Mouse (Mus musculus): ENCODE results near the gene Olfr971.
"Not testable (repeated sequence)": the region's sequence is repeated elsewhere in the genome, so short reads cannot be mapped to it uniquely, and the experiment has no call there.

Olfr971 gene

DNA sequence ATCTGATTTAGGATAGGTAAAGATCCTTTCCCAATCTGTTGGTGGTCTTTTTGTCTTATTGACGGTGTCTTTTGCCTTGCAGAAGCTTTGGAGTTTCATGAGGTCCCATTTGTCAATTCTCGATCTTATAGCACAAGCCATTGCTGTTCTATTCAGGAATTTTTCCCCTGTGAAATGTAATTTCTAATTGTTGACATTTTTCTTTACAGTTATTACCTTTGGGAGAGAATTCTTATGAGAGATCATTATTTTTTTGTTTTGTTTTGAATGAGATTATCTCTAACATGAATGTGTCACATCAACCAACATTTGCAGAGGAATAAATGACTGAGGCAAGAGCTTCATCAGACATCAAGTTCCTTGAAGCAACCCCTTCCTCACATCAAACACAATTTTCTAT lies at the start of gene Olfr971:
Gene Olfr971 (plus strand): TSS at position 301 of the 400 bp plus-strand sequence.
- DNase-seq = not testable (repeated sequence)

DNA sequence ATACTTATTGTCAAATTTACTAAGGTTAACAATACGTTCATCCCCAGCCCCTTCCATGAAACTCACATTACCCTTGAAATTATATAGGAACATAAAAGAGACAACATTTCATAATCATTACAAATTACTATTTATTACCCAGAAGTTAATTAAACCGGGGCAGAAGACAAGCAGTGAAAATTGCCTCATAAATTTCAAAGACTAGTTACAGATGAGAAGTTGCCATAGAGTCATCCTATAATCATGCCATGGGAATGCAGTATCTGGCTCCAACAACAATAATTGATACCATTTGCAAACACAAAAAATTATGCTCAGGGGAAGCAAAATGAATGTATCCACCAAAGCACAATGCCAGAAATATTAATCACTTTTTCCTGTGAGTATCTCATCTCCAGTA lies 46.1 kb upstream of the Olfr971 start, which contains the start of gene Olfr969:
Gene Olfr969 (plus strand): TSS at position 388 of the 400 bp plus-strand sequence.
- DNase-seq = no peak

DNA sequence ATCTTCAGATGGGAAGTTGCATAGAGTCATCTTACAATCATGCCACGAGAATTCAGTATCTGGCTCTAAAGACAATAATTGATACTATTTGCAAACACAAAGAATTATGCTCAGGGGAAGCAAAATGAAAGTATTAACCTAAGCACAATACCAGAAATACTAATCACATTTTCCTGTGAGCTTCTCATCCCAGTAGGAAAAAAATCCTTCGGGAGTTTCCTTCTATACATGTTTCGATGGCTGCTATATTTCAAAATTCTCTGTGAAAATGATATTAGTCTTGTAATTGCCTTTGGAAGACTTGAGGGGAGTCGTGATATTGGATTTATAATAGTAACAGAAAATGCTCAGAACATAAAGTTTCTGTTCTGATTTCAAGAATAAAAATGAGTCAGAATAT lies 28.1 kb upstream of the Olfr971 start, which contains the start of gene Olfr970:
Gene Olfr970 (plus strand): TSS at position 301 of the 400 bp plus-strand sequence.
- no peak for DNase-seq

DNA sequence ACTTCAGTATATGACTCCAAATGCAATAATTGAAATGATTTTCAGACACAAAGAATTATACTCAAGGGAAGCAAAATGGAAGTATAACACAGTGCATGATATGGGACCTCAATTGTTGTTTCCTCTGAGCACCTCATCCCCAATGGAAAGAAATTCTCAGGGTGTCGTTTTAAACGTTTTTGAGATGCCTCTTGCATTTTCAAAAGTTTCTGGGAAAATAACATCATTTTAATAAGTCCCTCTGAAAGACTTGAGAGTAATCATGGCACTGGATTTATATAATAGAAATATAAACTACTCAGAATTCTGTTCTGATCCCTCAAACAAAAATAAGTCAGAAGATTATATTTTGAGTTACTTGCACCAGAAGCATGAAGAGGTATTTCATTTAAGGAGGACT lies 29.4 kb downstream of the Olfr971 start, which contains the start of gene Olfr972:
Gene Olfr972 (plus strand): TSS at position 301 of the 400 bp plus-strand sequence.
- DNase-seq = no peak

DNA sequence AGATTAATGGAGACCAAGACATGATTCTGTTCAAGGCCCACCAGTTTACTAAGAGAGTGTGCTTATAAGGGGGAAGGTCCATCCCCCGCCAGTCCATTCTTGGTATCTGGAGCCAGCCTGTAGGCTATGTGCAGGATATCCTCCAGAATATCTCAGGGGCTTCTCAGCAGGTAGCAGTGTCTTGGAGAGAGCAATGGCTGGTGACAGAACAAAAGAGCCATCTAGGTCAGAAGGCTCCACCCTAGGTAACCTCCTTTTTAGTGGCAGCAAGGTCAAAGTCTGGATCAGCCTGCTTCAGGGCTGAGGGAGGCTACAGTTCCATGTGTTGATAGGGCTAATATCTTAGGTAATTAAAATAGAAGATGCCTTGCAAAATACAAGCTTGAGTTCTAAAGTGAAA lies 35.3 kb downstream of the Olfr971 start:
- not testable (repeated sequence) for DNase-seq

DNA sequence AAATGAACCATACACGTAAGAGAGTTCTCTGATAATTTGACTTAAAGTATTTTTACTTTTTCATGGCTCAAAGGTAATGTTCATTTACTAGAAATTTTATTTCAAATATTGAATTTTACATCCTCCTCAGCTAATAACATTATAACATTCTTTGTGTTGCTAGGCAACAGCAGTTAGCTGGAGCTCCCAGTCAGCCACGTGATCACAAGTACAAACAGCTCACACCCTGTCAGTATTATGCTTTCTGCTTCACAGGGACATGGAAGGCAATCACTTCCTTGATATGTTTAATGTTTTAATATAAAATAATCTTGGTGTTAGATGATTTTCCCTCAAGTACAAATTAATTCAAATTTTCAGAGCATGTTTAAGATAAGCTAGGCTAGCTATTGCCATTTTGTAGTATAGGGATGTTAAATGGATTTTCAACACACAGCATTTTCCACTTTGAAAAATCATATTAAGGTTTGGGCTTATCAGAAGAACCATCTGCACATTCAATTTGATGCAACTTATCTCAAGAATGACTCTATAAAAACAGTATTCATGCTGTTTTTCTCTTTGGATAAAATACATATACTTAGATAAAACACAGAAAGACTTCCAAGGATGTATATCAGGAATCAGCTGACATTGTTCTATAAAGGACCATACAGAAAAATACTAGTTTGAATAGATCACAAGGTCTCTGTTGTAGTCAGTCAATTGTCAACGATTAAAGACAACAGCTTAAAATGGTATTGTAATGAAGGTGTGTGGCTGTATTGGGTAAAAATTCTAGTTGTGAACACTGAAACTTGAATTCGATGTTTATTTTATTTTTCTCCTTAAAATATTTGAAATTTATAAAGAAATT lies 41.1 kb downstream of the Olfr971 start:
- DNase-seq = not testable (repeated sequence)
